Mouse (Mus musculus): Measurements from ENCODE around the gene Rabgap1l. TPM values are rescaled to one million over a fixed set of nuclear protein-coding genes. Genes with fewer than 3 reads are reported as not detected.

The Rabgap1l gene
- polyA plus RNA-seq, 1 experiment from 2014 or later, result 12.0 TPM

DNA sequence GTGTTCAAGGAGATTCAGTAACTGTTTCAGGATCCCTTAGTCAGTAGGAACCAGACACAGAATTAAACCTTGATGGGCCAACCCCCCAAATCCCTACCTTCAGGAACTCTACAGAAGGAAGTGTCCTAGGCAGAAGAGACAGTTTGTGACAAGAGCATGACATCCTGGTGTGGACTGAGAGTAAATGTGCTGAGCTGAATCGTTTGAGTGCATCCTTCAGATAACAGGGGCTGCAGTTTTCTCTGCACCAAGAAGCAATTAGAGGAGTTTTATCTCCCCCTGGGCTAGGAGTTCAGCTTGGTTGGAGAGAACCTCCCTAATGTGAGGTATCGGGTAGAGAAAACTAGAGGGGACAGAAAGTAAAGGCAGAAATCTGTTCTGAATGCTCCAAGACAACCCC, 462.8 kb downstream of the Rabgap1l start:
- Histone ChIP-seq H3K9me3 (replicated peaks; ENCODE audit: low read length) (no peaks in the 10 kb centered on the region), H3K4me3 (replicated peaks; ENCODE audit: low read depth, low read length) (no peak overlapping the region), H3K4me2 (ENCODE audit: low read length) (no peak overlapping the region), H3K27ac (no peak overlapping the region), H3K4me1 (replicated peaks; ENCODE audit: insufficient read depth, low read length) (no peaks in the 10 kb centered on the region), H3K9ac (ENCODE audit: low read depth, low read length) (no peak overlapping the region), H3K36me3 (ENCODE audit: insufficient read depth, low read length) (no peaks in the 10 kb centered on the region), H3K27me3 (ENCODE audit: insufficient read depth, low read length) (no peaks in the 10 kb centered on the region)
- 30% methylated on average over 2 of the region's 2 CpGs for WGBS
- no peak for TF ChIP-seq CTCF (IDR thresholded peaks at IDR 0.05; ENCODE audit: low read depth)
- ATAC-seq (replicated peaks; ENCODE audit: low FRiP score, low read depth) (no peak), DNase-seq (ENCODE audit: low spot score) (peak; percentile 30)

DNA sequence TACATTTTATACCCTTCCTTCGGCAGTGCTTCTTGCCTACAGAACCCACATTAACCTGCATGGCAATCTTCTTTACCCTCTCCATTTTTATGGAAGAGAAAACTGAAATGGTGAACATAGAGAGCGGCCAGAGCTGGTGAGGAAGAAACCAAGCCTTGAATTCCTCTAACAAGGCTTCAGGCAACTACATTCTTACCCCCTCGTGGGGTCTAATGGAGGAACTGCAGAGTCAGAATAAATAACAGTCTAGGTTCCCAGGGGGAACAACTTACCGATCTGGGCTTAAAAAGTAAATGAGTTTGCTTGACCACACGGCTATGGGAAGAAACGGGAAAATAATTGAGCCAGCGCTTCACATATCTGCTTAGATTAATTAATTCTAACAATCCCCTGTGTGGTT, 463.2 kb downstream of the Rabgap1l start:
- H3K9me3 ChIP-seq (replicated peaks; ENCODE audit: low read length), result no peaks in the 10 kb centered on the region
- no peak overlapping the region for H3K4me3 ChIP-seq (replicated peaks; ENCODE audit: low read depth, low read length)
- H3K9ac ChIP-seq (ENCODE audit: low read depth, low read length), result no peak overlapping the region
- H3K27me3 ChIP-seq (ENCODE audit: insufficient read depth, low read length), result no peaks in the 10 kb centered on the region
- no peak for ATAC-seq (replicated peaks; ENCODE audit: low FRiP score, low read depth)
- H3K4me1 ChIP-seq (replicated peaks; ENCODE audit: insufficient read depth, low read length), result no peaks in the 10 kb centered on the region
- WGBS, result 62% methylated on average over 7 of the region's 7 CpGs
- no peaks in the 10 kb centered on the region for H3K36me3 ChIP-seq (ENCODE audit: insufficient read depth, low read length)
- TF ChIP-seq CTCF (IDR thresholded peaks at IDR 0.05; ENCODE audit: low read depth), result peak; percentile 47
- no peak overlapping the region for H3K4me2 ChIP-seq (ENCODE audit: low read length)
- peak; percentile 40 for DNase-seq (ENCODE audit: low spot score)
- H3K27ac ChIP-seq, result no peak overlapping the region

DNA sequence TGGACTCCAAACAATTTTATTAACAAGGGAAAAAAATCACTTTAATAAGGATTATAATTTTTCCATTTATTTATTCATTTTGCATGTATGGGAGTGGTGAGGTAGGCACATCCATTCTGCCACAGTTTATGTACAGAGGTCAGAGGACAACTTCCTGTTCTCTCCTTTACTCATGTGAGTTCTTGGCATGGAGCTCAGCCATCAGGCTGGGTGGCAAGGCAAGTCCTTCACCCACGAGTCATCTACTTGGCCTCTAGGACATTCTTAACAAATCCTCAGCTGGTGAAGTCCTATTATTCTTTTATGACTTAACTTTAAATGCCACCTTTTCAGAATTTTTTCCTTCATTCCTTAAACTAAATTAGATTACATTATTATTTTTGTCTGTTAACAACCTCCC, 465.5 kb downstream of the Rabgap1l start:
- H3K9ac ChIP-seq (ENCODE audit: low read depth, low read length), result no peak overlapping the region
- no peak for TF ChIP-seq CTCF (IDR thresholded peaks at IDR 0.05; ENCODE audit: low read depth)
- no peak overlapping the region for H3K27ac ChIP-seq
- H3K4me1 ChIP-seq (replicated peaks; ENCODE audit: insufficient read depth, low read length), result no peaks in the 10 kb centered on the region
- ATAC-seq (replicated peaks; ENCODE audit: low FRiP score, low read depth) (no peak), DNase-seq (ENCODE audit: low spot score) (no peak)
- no peaks in the 10 kb centered on the region for H3K36me3 ChIP-seq (ENCODE audit: insufficient read depth, low read length)
- no peak overlapping the region for H3K4me2 ChIP-seq (ENCODE audit: low read length)
- H3K9me3 ChIP-seq (replicated peaks; ENCODE audit: low read length), result no peaks in the 10 kb centered on the region
- H3K27me3 ChIP-seq (ENCODE audit: insufficient read depth, low read length), result no peaks in the 10 kb centered on the region
- H3K4me3 ChIP-seq (replicated peaks; ENCODE audit: low read depth, low read length), result no peak overlapping the region
- 61% methylated on average over 1 of the region's 1 CpGs for WGBS

DNA sequence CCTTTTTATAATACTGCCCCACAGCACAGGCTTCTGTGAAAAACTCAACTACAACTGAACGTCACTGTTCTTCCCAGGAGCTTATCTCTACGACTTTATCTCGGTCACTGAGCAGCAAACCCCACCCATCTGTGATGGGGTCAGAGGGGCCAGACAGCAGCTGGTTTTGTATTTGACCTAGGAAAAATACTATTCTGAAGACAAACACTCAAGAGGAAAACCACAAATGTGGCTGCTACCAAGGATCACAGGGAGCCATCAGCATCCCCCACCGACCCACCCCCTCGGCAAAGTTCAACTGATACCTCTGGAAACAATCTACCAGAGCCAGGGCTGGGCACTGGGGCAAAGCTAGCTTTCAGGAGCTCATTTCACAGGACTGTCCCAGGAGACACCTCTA, 467.5 kb downstream of the Rabgap1l start:
- no peaks in the 10 kb centered on the region for H3K4me1 ChIP-seq (replicated peaks; ENCODE audit: insufficient read depth, low read length)

DNA sequence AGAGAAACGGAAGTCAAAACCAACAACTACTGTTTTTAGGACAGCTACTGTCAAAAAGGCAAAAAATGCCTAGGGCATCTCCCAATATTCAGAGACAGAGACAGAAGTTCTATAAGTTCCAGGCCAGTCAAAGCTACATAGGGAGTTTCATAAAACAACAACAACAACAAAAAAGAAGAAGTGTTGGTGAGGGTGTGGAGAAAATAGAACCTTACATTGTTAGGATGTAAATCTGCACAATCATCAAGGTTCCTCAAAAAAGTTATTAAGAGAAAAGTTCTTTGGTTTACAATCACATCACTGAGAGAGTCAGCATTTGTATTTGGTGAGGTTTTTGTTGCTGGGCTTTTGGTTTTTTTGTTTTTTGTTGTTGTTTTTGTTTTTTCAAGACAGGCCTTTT, 472.3 kb downstream of the Rabgap1l start:
- H3K36me3 ChIP-seq (ENCODE audit: insufficient read depth, low read length), result no peaks in the 10 kb centered on the region
- ATAC-seq (replicated peaks; ENCODE audit: low FRiP score, low read depth) (no peak), DNase-seq (ENCODE audit: low spot score) (no peak)
- no peaks in the 10 kb centered on the region for H3K9me3 ChIP-seq (replicated peaks; ENCODE audit: low read length)
- no peak overlapping the region for H3K27ac ChIP-seq
- no peaks in the 10 kb centered on the region for H3K4me1 ChIP-seq (replicated peaks; ENCODE audit: insufficient read depth, low read length)
- no peaks in the 10 kb centered on the region for H3K27me3 ChIP-seq (ENCODE audit: insufficient read depth, low read length)
- H3K4me3 ChIP-seq (replicated peaks; ENCODE audit: low read depth, low read length), result no peak overlapping the region
- no peak for TF ChIP-seq CTCF (IDR thresholded peaks at IDR 0.05; ENCODE audit: low read depth)
- no peak overlapping the region for H3K4me2 ChIP-seq (ENCODE audit: low read length)
- no peak overlapping the region for H3K9ac ChIP-seq (ENCODE audit: low read depth, low read length)
- 82% methylated on average over 1 of the region's 1 CpGs for WGBS

More for the DNA sequence above, 467.5 kb downstream of the Rabgap1l start:
- no peak overlapping the region for H3K9ac ChIP-seq (ENCODE audit: low read depth, low read length)
- no peak overlapping the region for H3K4me3 ChIP-seq (replicated peaks; ENCODE audit: low read depth, low read length)
- DNase-seq (ENCODE audit: low spot score), result no peak
- H3K9me3 ChIP-seq (replicated peaks; ENCODE audit: low read length), result no peaks in the 10 kb centered on the region
- H3K27me3 ChIP-seq (ENCODE audit: insufficient read depth, low read length), result no peaks in the 10 kb centered on the region
- no peak for TF ChIP-seq CTCF (IDR thresholded peaks at IDR 0.05; ENCODE audit: low read depth)
- no peak overlapping the region for H3K4me2 ChIP-seq (ENCODE audit: low read length)
- ATAC-seq (replicated peaks; ENCODE audit: low FRiP score, low read depth), result no peak
- H3K27ac ChIP-seq, result no peak overlapping the region
- no peaks in the 10 kb centered on the region for H3K36me3 ChIP-seq (ENCODE audit: insufficient read depth, low read length)
- 45% methylated on average over 5 of the region's 5 CpGs for WGBS

DNA sequence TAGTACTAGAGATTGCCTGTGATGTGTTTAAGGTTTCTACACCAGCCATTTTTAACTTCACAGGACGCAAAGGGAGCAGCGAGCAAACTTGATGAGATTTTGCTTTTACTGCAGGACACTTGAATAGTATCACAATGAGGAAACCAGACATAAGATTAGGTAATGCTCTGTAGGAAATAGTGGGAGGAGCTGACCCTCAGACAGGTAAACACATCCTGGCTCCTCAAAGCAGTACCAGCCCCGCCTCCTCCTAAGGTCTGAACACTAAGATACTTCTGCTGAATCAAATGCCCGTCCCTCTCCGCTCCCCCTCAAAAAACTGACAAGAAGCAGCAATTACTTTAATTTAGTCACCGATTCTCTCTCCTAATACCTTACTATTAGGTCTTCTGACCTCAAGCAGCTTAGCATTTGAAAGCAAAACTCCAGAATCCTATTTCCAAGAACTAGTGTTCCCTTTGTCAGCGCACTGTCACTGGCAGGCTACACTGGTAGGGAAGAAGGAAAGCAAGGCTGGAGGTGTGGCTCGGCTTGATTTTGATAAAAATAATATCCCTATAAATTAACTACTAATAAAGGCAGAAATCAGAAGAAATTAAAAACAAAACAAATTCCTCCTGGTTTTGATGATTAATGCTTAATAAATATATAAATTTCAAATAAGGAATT, 474.8 kb downstream of the Rabgap1l start:
- WGBS, result 82% methylated on average over 8 of the region's 8 CpGs
- no peak overlapping the region for H3K9ac ChIP-seq (ENCODE audit: low read depth, low read length)
- DNase-seq (ENCODE audit: low spot score), result no peak

DNA sequence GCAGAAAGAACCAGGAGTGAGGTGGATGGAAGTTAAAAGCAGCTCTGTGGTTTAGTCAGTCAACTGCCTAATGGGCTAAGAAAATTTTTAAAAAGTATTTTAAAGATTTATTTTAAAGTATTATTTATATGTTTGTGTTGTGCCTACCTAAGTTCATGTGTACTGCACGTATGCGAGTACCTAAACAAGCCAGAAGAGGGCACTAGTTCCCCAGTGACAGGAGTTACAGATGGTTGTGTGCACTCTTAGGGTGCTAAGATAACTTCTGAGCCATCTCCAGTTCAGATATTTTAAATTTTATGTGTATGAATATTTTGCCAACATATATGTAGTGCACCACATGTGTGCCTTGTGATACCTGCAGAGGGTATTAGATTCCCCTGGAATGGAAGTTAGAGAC, 476.8 kb downstream of the Rabgap1l start:
- 0 out of 2 replicates have a peak, but pooled peaks cover 4% of the 10 kb centered on the region for H3K4me1 ChIP-seq (replicated peaks; ENCODE audit: insufficient read depth, low read length)
- TF ChIP-seq CTCF (IDR thresholded peaks at IDR 0.05; ENCODE audit: low read depth), result peak; percentile 17; the same call in 1 of the 2 replicates
- no peak for ATAC-seq (replicated peaks; ENCODE audit: low FRiP score, low read depth)

More for the DNA sequence above, 474.8 kb downstream of the Rabgap1l start:
- no peaks in the 10 kb centered on the region for H3K36me3 ChIP-seq (ENCODE audit: insufficient read depth, low read length)
- H3K27me3 ChIP-seq (ENCODE audit: insufficient read depth, low read length), result no peaks in the 10 kb centered on the region
- no peaks in the 10 kb centered on the region for H3K4me1 ChIP-seq (replicated peaks; ENCODE audit: insufficient read depth, low read length)
- ATAC-seq (replicated peaks; ENCODE audit: low FRiP score, low read depth), result no peak
- H3K27ac ChIP-seq, result no peak overlapping the region
- H3K4me3 ChIP-seq (replicated peaks; ENCODE audit: low read depth, low read length), result no peak overlapping the region
- no peak overlapping the region for H3K4me2 ChIP-seq (ENCODE audit: low read length)
- no peaks in the 10 kb centered on the region for H3K9me3 ChIP-seq (replicated peaks; ENCODE audit: low read length)
- TF ChIP-seq CTCF (IDR thresholded peaks at IDR 0.05; ENCODE audit: low read depth), result no peak

More for the DNA sequence above, 476.8 kb downstream of the Rabgap1l start:
- 95% methylated on average over 2 of the region's 2 CpGs for WGBS
- no peak for DNase-seq (ENCODE audit: low spot score)
- no peaks in the 10 kb centered on the region for H3K27me3 ChIP-seq (ENCODE audit: insufficient read depth, low read length)
- H3K4me3 ChIP-seq (replicated peaks; ENCODE audit: low read depth, low read length), result no peak overlapping the region
- no peak overlapping the region for H3K9ac ChIP-seq (ENCODE audit: low read depth, low read length)
- no peak overlapping the region for H3K27ac ChIP-seq
- H3K9me3 ChIP-seq (replicated peaks; ENCODE audit: low read length), result no peaks in the 10 kb centered on the region
- H3K36me3 ChIP-seq (ENCODE audit: insufficient read depth, low read length), result no peaks in the 10 kb centered on the region
- H3K4me2 ChIP-seq (ENCODE audit: low read length), result no peak overlapping the region

All from kidney, postnatal 0 days (tissue).